Mouse (Mus musculus) inflammation-experienced regulatory T-cells, adult 16 weeks (primary cell): ENCODE data around the gene Gpr22. TPM values are rescaled to one million over a fixed set of nuclear protein-coding genes. Genes with fewer than 3 reads are reported as not detected.

Source experiments
- polyA plus RNA-seq: library from polyadenylated mRNA; unstranded; fragments of 100-300 nt; shearing (Covaris generic); gene quantifications from one replicate; pipeline ENCODE4 v1.2.1, GENCODE M21; 2017

Gpr22 gene
- polyA plus RNA-seq = 2.2 TPM

DNA sequence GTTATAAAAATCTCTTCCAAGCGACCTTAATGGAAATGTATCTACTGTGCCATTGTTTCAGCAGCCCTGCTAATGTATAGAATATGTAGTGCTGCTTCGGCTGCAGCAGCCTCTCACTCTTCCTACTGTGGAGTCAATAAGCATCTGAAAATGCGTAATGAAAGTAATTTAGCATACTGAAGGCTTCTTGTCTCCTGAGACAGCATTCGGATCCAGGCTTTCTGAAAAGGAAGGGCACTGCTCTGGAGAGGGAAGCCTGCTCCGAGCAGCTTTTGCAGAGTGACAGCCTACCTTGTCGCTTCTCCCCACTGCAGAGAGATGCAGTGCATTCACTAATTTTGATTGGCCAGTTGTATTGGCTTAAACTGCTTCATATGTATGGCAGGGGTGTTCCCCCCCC is at the start of gene Gpr22:
Gene Gpr22, minus strand, starts transcription at position 348 of the 400 bp plus-strand sequence.

Other genes starting within 250 kb of the Gpr22 start
- gene Cbll1, start 214.3 kb downstream of the Gpr22 start, polyA plus RNA-seq = 49.6 TPM
- not detected for gene Slc26a4, start 154.0 kb downstream of the Gpr22 start, polyA plus RNA-seq
- 77.0 TPM for gene Bcap29, start 79.3 kb downstream of the Gpr22 start, polyA plus RNA-seq
- gene Dus4l, start 59.1 kb downstream of the Gpr22 start, polyA plus RNA-seq = 13.1 TPM
- gene Cog5, start 59.1 kb downstream of the Gpr22 start, polyA plus RNA-seq = 59.3 TPM
- 147 TPM for gene Hbp1, start 236.6 kb upstream of the Gpr22 start, polyA plus RNA-seq